Mouse (Mus musculus) C2C12 (cell line): ENCODE measurements at regions not wholly inside any gene's neighbourhood (a gene's known extent, or its start where the extent isn't known, plus 50 kb on each side); places are given as distances from the start of the nearest gene placed in this dataset.

Experiments used
- CEBPB ChIP-seq: IDR thresholded peaks from one replicate; pipeline ENCODE4 v1.6.1; 2011; ENCODE audit warnings: low read depth, mild to moderate bottlenecking, control low read depth, moderate library complexity
- CTCF ChIP-seq: IDR thresholded peaks from one replicate; pipeline ENCODE4 v1.5.1; 2011; ENCODE audit not compliant: control insufficient read depth, insufficient read depth, insufficient read length
- FOSL1 ChIP-seq: IDR thresholded peaks from one replicate; pipeline ENCODE4 v1.8.0; 2011; ENCODE audit warnings: mild to moderate bottlenecking, low read length; ENCODE audit not compliant: poor library complexity, insufficient read depth, severe bottlenecking
- MAX ChIP-seq: IDR thresholded peaks from one replicate; pipeline ENCODE4 v1.6.1; 2011; ENCODE audit warnings: mild to moderate bottlenecking, control low read depth
- USF1 ChIP-seq: IDR thresholded peaks from one replicate; pipeline ENCODE4 v1.6.1; 2011; ENCODE audit warnings: low read depth, mild to moderate bottlenecking, control low read depth, moderate library complexity

GRCm38 (mm10) chr5:102167981-102168380 is 98.3 kb upstream of the Wdfy3 start:
- TF ChIP-seq CTCF (no peak), CEBPB (no peak), USF1 (no peak), FOSL1 (no peak), MAX (no peak)
